In the genomic region with DNA sequence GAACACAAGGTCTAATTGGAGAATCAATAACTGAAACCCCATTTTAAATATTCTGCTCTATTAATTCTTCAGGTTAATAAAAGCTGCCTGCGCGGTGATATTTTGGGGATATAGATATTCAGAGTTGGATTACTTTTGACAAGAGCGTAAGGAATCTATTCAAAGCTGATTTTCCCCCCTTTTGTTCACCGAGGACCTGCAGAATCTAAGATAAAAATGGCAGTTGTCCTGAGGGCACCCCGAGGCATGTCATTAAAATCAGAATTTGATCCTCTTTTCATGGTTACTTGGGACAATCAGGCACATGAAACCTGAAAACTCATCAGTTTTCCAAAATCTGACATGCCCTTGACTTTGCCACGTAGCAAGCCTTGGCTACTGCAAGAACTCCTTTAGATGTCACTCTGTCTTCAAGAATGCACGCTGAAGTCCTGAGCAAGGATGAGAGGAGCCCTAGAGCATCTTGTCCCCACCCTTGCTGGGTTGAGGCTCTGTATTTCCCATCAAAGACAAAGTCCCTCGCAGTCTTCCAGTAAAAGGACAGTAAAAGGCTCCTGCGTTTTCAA, we compare ENCODE assay signal across 24 mouse cellular contexts.
DNase-seq lines count a peak whose midpoint lies in the region; ATAC-seq lines count a peak whose summit lies in the region.
"Had no signal": no experiment of that assay in that cellular context is flagged by ENCODE, and none has a peak within 500 bp of the region (broad histone marks: within the 10 kb centered on the region; RNA-seq: fewer than 3 reads in every experiment).

No protein-coding gene starts in this region.

- no peak overlapping the region for H3K4me3 ChIP-seq in hindbrain, embryonic 14.5 days (replicated peaks; ENCODE audit: low read length)
- H3K4me3 ChIP-seq in hindbrain, embryonic 16.5 days (ENCODE audit: low read length): no peak overlapping the region
- H3K4me3 ChIP-seq in midbrain, embryonic 12.5 days: no peak overlapping the region
- H3K4me3 ChIP-seq in neural tube, embryonic 15.5 days (replicated peaks): no peak overlapping the region
- no peak overlapping the region for H3K4me3 ChIP-seq in intestine, embryonic 16.5 days (ENCODE audit: low read length)
- H3K4me3 ChIP-seq: embryonic facial prominence, embryonic 13.5 days; erythroblast, embryonic 14.5 days; gastrocnemius, adult 2 months; megakaryocyte, embryonic 14.5 days had no signal

- H3K36me3 ChIP-seq in hindbrain, embryonic 14.5 days (replicated peaks; ENCODE audit: control insufficient read depth, insufficient read depth): no peaks in the 10 kb centered on the region
- no peaks in the 10 kb centered on the region for H3K36me3 ChIP-seq in hindbrain, embryonic 16.5 days (ENCODE audit: control insufficient read depth, insufficient read depth, low read length)
- H3K36me3 ChIP-seq in midbrain, embryonic 12.5 days: no peaks in the 10 kb centered on the region
- no peaks in the 10 kb centered on the region for H3K36me3 ChIP-seq in neural tube, embryonic 15.5 days
- H3K36me3 ChIP-seq in intestine, embryonic 16.5 days (ENCODE audit: control insufficient read depth, insufficient read depth, low read length): no peaks in the 10 kb centered on the region
- H3K36me3 ChIP-seq: embryonic facial prominence, embryonic 13.5 days had no signal

- peak; percentile 27 for DNase-seq in embryo, embryonic 10 days (ENCODE audit: low spot score)
- DNase-seq in embryo, embryonic 11 days: no peak
- no peak for DNase-seq in hindbrain, embryonic 14.5 days (ENCODE audit: low spot score)
- DNase-seq in left cerebral cortex, adult 9 months (ENCODE audit: low spot score in 2 of 2): no peak
- DNase-seq: adrenal gland, postnatal 14 days; cerebellum, adult 9-10 months; gastrocnemius, adult 2 months; kidney, adult 18-20 months; kidney, postnatal 4 days; layer of hippocampus, adult 9-11 months; lung, embryonic 14.5 days; lung, postnatal 36 days; right cerebral cortex, adult 18-20 months; thymus, adult 18-20 months; thymus, postnatal 36 days had no signal

- H3K9ac ChIP-seq in hindbrain, embryonic 14.5 days: no peak overlapping the region
- H3K9ac ChIP-seq in hindbrain, embryonic 16.5 days (ENCODE audit: low read depth, low read length): no peak overlapping the region
- no peak overlapping the region for H3K9ac ChIP-seq in midbrain, embryonic 12.5 days (replicated peaks)
- no peak overlapping the region for H3K9ac ChIP-seq in neural tube, embryonic 15.5 days (replicated peaks)
- H3K9ac ChIP-seq in intestine, embryonic 16.5 days (ENCODE audit: low read depth, low read length): no peak overlapping the region
- H3K9ac ChIP-seq: embryonic facial prominence, embryonic 13.5 days; liver, embryonic 14.5 days; lung, embryonic 14.5 days had no signal

- peaks cover 24% of the 10 kb centered on the region for H3K4me1 ChIP-seq in hindbrain, embryonic 14.5 days (replicated peaks; ENCODE audit: control insufficient read depth, insufficient read depth, low read length)
- no peaks in the 10 kb centered on the region; the same call in 1 of the 2 replicates for H3K4me1 ChIP-seq in hindbrain, embryonic 16.5 days (ENCODE audit: control insufficient read depth, insufficient read depth, low read depth, low read length)
- H3K4me1 ChIP-seq in midbrain, embryonic 12.5 days: peaks cover 38% of the 10 kb centered on the region
- peaks cover 23% of the 10 kb centered on the region for H3K4me1 ChIP-seq in neural tube, embryonic 15.5 days
- no peaks in the 10 kb centered on the region for H3K4me1 ChIP-seq in intestine, embryonic 16.5 days (ENCODE audit: control insufficient read depth, insufficient read depth, low read length)
- H3K4me1 ChIP-seq: megakaryocyte, embryonic 14.5 days had no signal

- WGBS in hindbrain, embryonic 14.5 days: 46% methylated on average over 9 of the region's 9 CpGs
- 39% methylated on average over 9 of the region's 9 CpGs for WGBS in hindbrain, embryonic 16.5 days
- 43% methylated on average over 9 of the region's 9 CpGs for WGBS in midbrain, embryonic 12.5 days
- 25% methylated on average over 9 of the region's 9 CpGs for WGBS in neural tube, embryonic 15.5 days
- 72% methylated on average over 9 of the region's 9 CpGs for WGBS in intestine, embryonic 16.5 days

- no peak for ATAC-seq in hindbrain, embryonic 14.5 days (ENCODE audit: low FRiP score)
- ATAC-seq in hindbrain, embryonic 16.5 days: no peak
- peak; percentile 55; the same call in 1 of the 2 replicates for ATAC-seq in midbrain, embryonic 12.5 days (ENCODE audit: low FRiP score, low read depth)
- no peak for ATAC-seq in neural tube, embryonic 15.5 days (ENCODE audit: low FRiP score)
- ATAC-seq in intestine, embryonic 16.5 days: no peak

- H3K27me3 ChIP-seq in hindbrain, embryonic 14.5 days (ENCODE audit: control insufficient read depth, insufficient read depth, low read length): no peaks in the 10 kb centered on the region
- H3K27me3 ChIP-seq in hindbrain, embryonic 16.5 days (replicated peaks; ENCODE audit: control insufficient read depth, insufficient read depth, low read length): no peaks in the 10 kb centered on the region
- H3K27me3 ChIP-seq in midbrain, embryonic 12.5 days: peaks cover 10% of the 10 kb centered on the region; the same call in 1 of the 2 replicates
- H3K27me3 ChIP-seq in neural tube, embryonic 15.5 days (replicated peaks): no peaks in the 10 kb centered on the region
- H3K27me3 ChIP-seq in intestine, embryonic 16.5 days (replicated peaks; ENCODE audit: control insufficient read depth, insufficient read depth, low read length): no peaks in the 10 kb centered on the region
- H3K27me3 ChIP-seq: embryonic facial prominence, embryonic 13.5 days; megakaryocyte, embryonic 14.5 days had no signal

- H3K4me2 ChIP-seq in hindbrain, embryonic 14.5 days (replicated peaks): no peak overlapping the region
- H3K4me2 ChIP-seq in hindbrain, embryonic 16.5 days (ENCODE audit: low read length): no peak overlapping the region
- H3K4me2 ChIP-seq in midbrain, embryonic 12.5 days (replicated peaks): no peak overlapping the region
- no peak overlapping the region for H3K4me2 ChIP-seq in neural tube, embryonic 15.5 days
- no peak overlapping the region for H3K4me2 ChIP-seq in intestine, embryonic 16.5 days (ENCODE audit: low read depth, low read length)
- H3K4me2 ChIP-seq: embryonic facial prominence, embryonic 13.5 days; heart, embryonic 11.5 days; lung, embryonic 14.5 days had no signal

- peak overlapping the region; percentile 49 for H3K27ac ChIP-seq in hindbrain, embryonic 14.5 days
- H3K27ac ChIP-seq in hindbrain, embryonic 16.5 days (ENCODE audit: low read depth, low read length): no peak overlapping the region
- H3K27ac ChIP-seq in midbrain, embryonic 12.5 days (replicated peaks): peak overlapping the region; percentile 52; the same call in 1 of the 2 replicates
- H3K27ac ChIP-seq in neural tube, embryonic 15.5 days (replicated peaks): peak overlapping the region; percentile 34; the same call in 1 of the 2 replicates
- no peak overlapping the region for H3K27ac ChIP-seq in intestine, embryonic 16.5 days (ENCODE audit: low read length)
- H3K27ac ChIP-seq: embryonic facial prominence, embryonic 13.5 days; gastrocnemius, adult 2 months; liver, embryonic 14.5 days had no signal

- H3K9me3 ChIP-seq in hindbrain, embryonic 14.5 days (ENCODE audit: control insufficient read depth, low read length): no peaks in the 10 kb centered on the region
- no peaks in the 10 kb centered on the region for H3K9me3 ChIP-seq in hindbrain, embryonic 16.5 days (ENCODE audit: control insufficient read depth, low read length)
- H3K9me3 ChIP-seq in midbrain, embryonic 12.5 days: no peaks in the 10 kb centered on the region
- no peaks in the 10 kb centered on the region for H3K9me3 ChIP-seq in neural tube, embryonic 15.5 days (replicated peaks)
- no peaks in the 10 kb centered on the region for H3K9me3 ChIP-seq in intestine, embryonic 16.5 days (ENCODE audit: control insufficient read depth, low read length)
- H3K9me3 ChIP-seq: embryonic facial prominence, embryonic 13.5 days had no signal

Comparison
In these comparisons a context has a peak if more than half of its experiments do, and no peak if none do; other contexts are left out.
1. H3K27ac ChIP-seq: peak in hindbrain, embryonic 14.5 days (single experiment), midbrain, embryonic 12.5 days (single experiment) and neural tube, embryonic 15.5 days (single experiment); none in hindbrain, embryonic 16.5 days (single experiment) and intestine, embryonic 16.5 days (single experiment).